In genomic region chr2:33833902-33834301, GRCm38 (mm10) we compare ENCODE assay signal across 19 mouse cellular contexts.
"Had no signal": no experiment of that assay in that cellular context is flagged by ENCODE, and none has a peak within 500 bp of the region (broad histone marks: within the 10 kb centered on the region; RNA-seq: fewer than 3 reads in every experiment).

No protein-coding gene starts in this region.

- H3K36me3 ChIP-seq: liver, embryonic 15.5 days had no signal

- H3K4me3 ChIP-seq: layer of hippocampus, adult 2 months; limb, embryonic 13.5 days; liver, embryonic 15.5 days; lung, embryonic 15.5 days; neural tube, embryonic 13.5 days had no signal

- H3K27ac ChIP-seq: kidney, postnatal 0 days; layer of hippocampus, adult 2 months; limb, embryonic 13.5 days; liver, embryonic 15.5 days; lung, embryonic 15.5 days; neural tube, embryonic 13.5 days had no signal

- ATAC-seq: intestine, embryonic 16.5 days had no signal

- H3K9me3 ChIP-seq: limb, embryonic 13.5 days; liver, embryonic 15.5 days; lung, embryonic 15.5 days; neural tube, embryonic 13.5 days had no signal

- DNase-seq: kidney, adult 18-20 months; kidney, adult 9 months; kidney, postnatal 25 days; layer of hippocampus, adult 9-11 months; lung, adult 18-20 months; lung, postnatal 14 days; lung, postnatal 4 days; midbrain, embryonic 14.5 days; retina, postnatal 1 day; thymus, postnatal 25 days had no signal

- H3K27me3 ChIP-seq: limb, embryonic 13.5 days; liver, embryonic 15.5 days; lung, embryonic 15.5 days; neural tube, embryonic 13.5 days had no signal

- H3K4me2 ChIP-seq: limb, embryonic 13.5 days; liver, embryonic 11.5 days; liver, embryonic 15.5 days; lung, embryonic 15.5 days; midbrain, embryonic 11.5 days; neural tube, embryonic 13.5 days had no signal

- H3K9ac ChIP-seq: limb, embryonic 13.5 days; liver, embryonic 15.5 days; lung, embryonic 15.5 days; neural tube, embryonic 13.5 days had no signal
